Mouse (Mus musculus): ENCODE results near the gene Gm21905. TPM values are rescaled to one million over a fixed set of nuclear protein-coding genes. Genes with fewer than 3 reads are reported as not detected.

The Gm21905 gene
- total RNA-seq, 1 experiment from 2014 or later = not detected

Other genes with a start within 250 kb of the Gm21905 start
- gene Atp8a1, start 99.0 kb downstream of the Gm21905 start, total RNA-seq (2017) = 30.1 to 51.4 TPM (median 30.5 TPM) in 3 replicates
- gene Gm5108, start 4.8 kb downstream of the Gm21905 start, total RNA-seq (2017) = not detected in 3 replicates
- gene Grxcr1, start 85.4 kb upstream of the Gm21905 start, total RNA-seq (2017) = not detected in 3 replicates

Measured in monocyte, adult 5-6 weeks (primary cell).